Mouse (Mus musculus) limb, embryonic 12.5 days (tissue): Measurements from ENCODE around the gene Cpeb4. TPM values are rescaled to one million over a fixed set of nuclear protein-coding genes. Genes with fewer than 3 reads are reported as not detected.

ENCODE experiments used
- ATAC-seq: fragments of 200-750 bp; cut with Nextera tagmentation; 2 replicates; pipeline ENCODE4 v1.8.0; 2017; ENCODE audit warnings: low read depth, moderate TSS enrichment; ENCODE audit not compliant: insufficient number of reproducible peaks, insufficient read depth, low FRiP score, low TSS enrichment
- H3K27ac ChIP-seq: fragments of 300-500 bp; sonication (generic); 2 replicates; pipeline ENCODE4 v1.5.1; 2016; ENCODE audit warnings: mild to moderate bottlenecking, moderate library complexity
- H3K27me3 ChIP-seq: fragments of 300-500 bp; sonication (generic); 2 replicates; pipeline ENCODE4 v1.6.1; 2016; ENCODE audit warnings: mild to moderate bottlenecking, moderate library complexity
- H3K36me3 ChIP-seq: fragments of 300-500 bp; sonication (generic); 2 replicates; pipeline ENCODE4 v1.6.1; 2016; ENCODE audit warnings: mild to moderate bottlenecking, moderate library complexity
- H3K4me1 ChIP-seq: fragments of 300-500 bp; sonication (generic); replicated peaks from 2 replicates; pipeline ENCODE4 v1.6.1; 2016
- H3K4me2 ChIP-seq: fragments of 300-500 bp; sonication (generic); 2 replicates; pipeline ENCODE4 v1.6.1; 2016; ENCODE audit warnings: mild to moderate bottlenecking, moderate library complexity
- H3K4me3 ChIP-seq: fragments of 300-500 bp; sonication (generic); replicated peaks from 2 replicates; pipeline ENCODE4 v1.5.1; 2016; ENCODE audit warnings: mild to moderate bottlenecking
- H3K9ac ChIP-seq: fragments of 300-500 bp; sonication (generic); replicated peaks from 2 replicates; pipeline ENCODE4 v1.6.1; 2016; ENCODE audit warnings: mild to moderate bottlenecking, moderate library complexity
- H3K9me3 ChIP-seq: fragments of 300-500 bp; sonication (generic); 2 replicates; pipeline ENCODE4 v1.6.1; 2016; ENCODE audit warnings: mild to moderate bottlenecking, moderate library complexity
- WGBS: fragments of 180-500 bp; shearing (Covaris S2); methylation state at CpG from one replicate; pipeline ENCODE4 v1.1.7; 2016; 5-methylcytosine and 5-hydroxymethylcytosine counted together
- polyA plus RNA-seq: library from polyadenylated mRNA; unstranded; fragments of >200 nt; fragmentation: Nextera tagmentation; extraction: Ambion mirVana; gene quantifications from 2 replicates; pipeline ENCODE4 v1.2.1, GENCODE M21; 2016

Gene Cpeb4
- polyA plus RNA-seq, 1 experiment from 2014 or later: 2.5 TPM

DNA sequence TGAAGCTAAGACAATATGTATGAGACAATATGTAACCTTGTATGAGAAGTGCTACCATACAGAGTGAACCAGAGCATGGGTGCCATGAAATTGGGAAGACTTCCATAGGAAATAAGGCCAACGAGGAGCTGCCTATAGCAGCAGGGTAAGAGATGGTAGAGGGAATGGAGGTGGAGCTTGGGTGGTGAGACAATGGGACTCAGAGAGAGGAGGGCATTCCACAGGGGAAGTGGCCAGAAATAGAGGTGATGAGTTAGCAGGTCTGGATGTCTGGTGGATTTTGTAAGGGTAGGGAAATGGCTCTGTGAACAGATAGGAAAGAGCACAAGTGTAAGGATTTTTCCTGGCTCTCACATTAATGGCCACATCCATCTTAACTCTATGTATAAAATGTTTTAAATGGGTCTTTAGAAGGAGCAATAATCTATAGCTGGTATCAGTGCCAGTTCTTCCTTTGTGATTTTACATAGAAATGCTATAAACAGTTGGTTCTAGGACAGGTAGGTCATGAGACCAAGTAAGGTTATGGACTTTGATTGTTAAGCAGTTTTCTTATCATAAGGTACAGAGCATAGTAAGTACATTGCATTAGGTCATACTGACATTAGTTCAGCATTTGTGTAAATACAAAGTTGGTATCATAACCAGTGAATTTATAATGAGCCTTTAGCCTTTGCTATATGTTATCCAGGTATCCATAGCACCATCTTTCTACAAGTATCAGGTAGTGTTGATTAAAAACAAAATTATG lies 30.4 kb downstream of the Cpeb4 start:
- Histone ChIP-seq H3K4me3 (no peak overlapping the region), H3K9ac (no peak overlapping the region), H3K4me1 (no peaks in the 10 kb centered on the region; the same call in 1 of the 2 replicates), H3K27ac (no peak overlapping the region), H3K27me3 (no peaks in the 10 kb centered on the region), H3K9me3 (no peaks in the 10 kb centered on the region), H3K4me2 (no peak overlapping the region), H3K36me3 (no peaks in the 10 kb centered on the region)
- ATAC-seq: no peak
- 74% methylated on average over 1 of the region's 1 CpGs for whole genome bisulfite sequencing

GRCm38 (mm10) chr11:31906499-31906898 lies 34.5 kb downstream of the Cpeb4 start:
- ATAC-seq: no peak
- Histone ChIP-seq H3K9ac (no peak overlapping the region), H3K4me2 (no peak overlapping the region), H3K4me1 (no peaks in the 10 kb centered on the region), H3K36me3 (no peaks in the 10 kb centered on the region), H3K9me3 (no peaks in the 10 kb centered on the region), H3K4me3 (no peak overlapping the region), H3K27me3 (no peaks in the 10 kb centered on the region), H3K27ac (no peak overlapping the region)

GRCm38 (mm10) chr11:31907650-31908049 lies 35.6 kb downstream of the Cpeb4 start:
- Histone ChIP-seq H3K36me3 (no peaks in the 10 kb centered on the region), H3K27me3 (no peaks in the 10 kb centered on the region), H3K9me3 (no peaks in the 10 kb centered on the region), H3K4me1 (no peaks in the 10 kb centered on the region), H3K4me2 (no peak overlapping the region), H3K27ac (no peak overlapping the region), H3K4me3 (no peak overlapping the region), H3K9ac (no peak overlapping the region)
- no peak for ATAC-seq
- WGBS: 64% methylated on average over 1 of the region's 1 CpGs

- Histone ChIP-seq H3K27me3 (no peaks in the 10 kb centered on the region), H3K4me2 (no peak overlapping the region), H3K27ac (no peak overlapping the region), H3K36me3 (no peaks in the 10 kb centered on the region), H3K4me3 (no peak overlapping the region), H3K4me1 (no peaks in the 10 kb centered on the region), H3K9ac (no peak overlapping the region), H3K9me3 (no peaks in the 10 kb centered on the region)
- ATAC-seq: no peak
Observed at GRCm38 (mm10) chr11:31912958-31913357, 40.9 kb downstream of the Cpeb4 start.

DNA sequence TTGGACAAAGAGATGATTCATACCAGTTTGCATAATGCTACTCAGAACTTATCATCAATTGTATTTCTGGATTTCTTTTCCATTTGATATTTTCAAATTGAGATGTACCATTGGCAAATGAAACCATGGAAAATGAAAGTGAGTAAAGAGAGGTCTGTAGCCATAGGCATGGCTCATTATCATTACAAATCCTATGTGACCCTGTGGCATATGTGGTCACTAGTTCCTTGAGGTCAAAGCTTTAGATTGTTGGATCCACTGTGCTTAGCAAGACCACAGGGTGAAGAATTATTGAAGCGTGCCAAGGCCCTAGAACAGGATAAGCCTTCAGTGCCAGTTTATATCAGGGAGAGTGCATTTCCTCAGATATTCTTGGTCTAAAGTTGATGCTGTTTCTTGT lies 45.8 kb downstream of the Cpeb4 start:
- Histone ChIP-seq H3K4me3 (no peak overlapping the region), H3K9ac (no peak overlapping the region), H3K4me1 (no peaks in the 10 kb centered on the region), H3K9me3 (no peaks in the 10 kb centered on the region), H3K27me3 (no peaks in the 10 kb centered on the region), H3K36me3 (no peaks in the 10 kb centered on the region), H3K27ac (no peak overlapping the region), H3K4me2 (no peak overlapping the region)
- no peak for ATAC-seq
- 96% methylated on average over 1 of the region's 1 CpGs for WGBS

GRCm38 (mm10) chr11:31930051-31930450 lies 58.0 kb downstream of the Cpeb4 start:
- no peak overlapping the region for H3K9ac ChIP-seq
- H3K4me2 ChIP-seq: no peak overlapping the region
- WGBS: 95% methylated on average over 10 of the region's 10 CpGs
- no peak overlapping the region for H3K4me3 ChIP-seq
- ATAC-seq: no peak
- H3K27ac ChIP-seq: no peak overlapping the region
- no peaks in the 10 kb centered on the region for H3K9me3 ChIP-seq
- H3K4me1 ChIP-seq: no peaks in the 10 kb centered on the region
- H3K27me3 ChIP-seq: no peaks in the 10 kb centered on the region
- H3K36me3 ChIP-seq: peaks cover 42% of the 10 kb centered on the region

- ATAC-seq: no peak
- H3K9ac ChIP-seq: no peak overlapping the region
- no peaks in the 10 kb centered on the region for H3K9me3 ChIP-seq
- H3K27ac ChIP-seq: no peak overlapping the region
- no peaks in the 10 kb centered on the region for H3K27me3 ChIP-seq
- H3K36me3 ChIP-seq: peaks cover 9% of the 10 kb centered on the region
- H3K4me2 ChIP-seq: no peak overlapping the region
- H3K4me1 ChIP-seq: no peaks in the 10 kb centered on the region
- WGBS: 55% methylated on average over 4 of the region's 4 CpGs
- H3K4me3 ChIP-seq: no peak overlapping the region
Observed at GRCm38 (mm10) chr11:31935652-31936051, 63.6 kb downstream of the Cpeb4 start.

DNA sequence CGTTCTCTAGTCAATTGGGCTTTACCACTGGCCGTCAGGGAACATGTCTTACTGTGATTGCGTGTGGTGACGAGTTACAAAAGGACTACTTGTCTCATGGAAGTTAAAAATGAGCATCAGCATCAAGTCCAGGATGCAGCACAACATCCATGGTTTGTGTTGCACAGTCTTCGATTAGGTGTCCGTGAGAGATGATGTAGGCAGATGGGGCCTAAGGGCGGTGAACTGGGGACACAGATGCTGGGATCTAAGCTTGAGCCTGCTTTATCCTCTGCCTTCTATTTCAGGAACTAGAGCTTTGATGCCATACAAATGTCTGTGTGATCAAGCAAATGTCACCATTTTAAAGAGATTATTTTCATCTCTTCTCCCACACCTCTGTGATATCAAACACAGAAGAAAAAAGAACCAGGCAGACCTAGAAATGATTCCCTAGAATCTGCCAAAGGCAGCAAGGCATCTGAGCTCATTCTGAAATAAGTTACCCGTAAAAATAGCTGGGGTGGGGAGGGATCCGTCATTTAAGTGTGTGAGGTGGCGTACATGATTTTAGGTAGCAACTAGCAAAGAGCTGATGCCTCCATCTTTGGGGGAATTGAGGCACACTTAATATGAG lies 65.0 kb downstream of the Cpeb4 start:
- 91% methylated on average over 10 of the region's 10 CpGs for WGBS
- H3K27ac ChIP-seq: no peak overlapping the region
- H3K4me1 ChIP-seq: no peaks in the 10 kb centered on the region
- no peaks in the 10 kb centered on the region for H3K27me3 ChIP-seq
- no peak overlapping the region for H3K9ac ChIP-seq
- H3K4me3 ChIP-seq: no peak overlapping the region
- H3K4me2 ChIP-seq: no peak overlapping the region
- no peak for ATAC-seq
- no peaks in the 10 kb centered on the region for H3K9me3 ChIP-seq
- no peaks in the 10 kb centered on the region for H3K36me3 ChIP-seq

DNA sequence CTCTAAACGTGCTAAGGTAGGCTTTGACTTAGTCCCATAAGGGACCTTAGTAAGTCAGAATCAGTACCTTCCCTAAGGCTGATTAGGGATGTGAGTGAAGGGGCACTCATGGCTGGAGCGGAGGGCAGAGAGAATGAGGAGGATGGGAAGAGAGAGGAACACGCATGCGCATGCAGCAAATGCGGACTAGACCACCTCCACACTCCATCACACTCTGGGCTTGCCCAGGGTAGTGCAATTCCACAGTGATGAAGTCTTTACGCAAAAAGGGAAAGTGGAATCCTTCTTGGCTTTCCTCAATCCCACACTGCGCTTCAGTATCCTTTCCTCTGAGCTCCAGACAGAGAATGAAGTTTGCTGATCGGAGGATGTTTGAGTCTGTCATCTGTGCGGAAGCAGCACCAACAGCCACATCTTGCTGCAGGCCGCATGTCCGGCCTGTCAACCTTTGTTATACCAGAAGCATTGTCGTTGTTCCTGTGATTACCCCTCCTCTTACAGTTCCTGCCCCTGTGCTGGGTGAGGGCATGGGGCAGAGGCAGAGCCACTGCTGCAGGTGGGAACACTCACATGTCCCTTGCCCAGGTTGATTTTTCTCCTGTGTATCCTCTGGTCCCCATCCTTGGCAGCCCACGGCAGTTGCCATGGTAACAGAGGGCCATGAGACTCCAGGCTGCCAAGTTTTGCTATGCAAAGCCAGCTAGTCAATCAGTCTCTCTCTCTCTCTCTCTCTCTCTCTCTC lies 69.1 kb downstream of the Cpeb4 start:
- no peak for ATAC-seq
- H3K4me1 ChIP-seq: no peaks in the 10 kb centered on the region
- no peak overlapping the region for H3K9ac ChIP-seq
- no peak overlapping the region for H3K27ac ChIP-seq
- no peak overlapping the region for H3K4me3 ChIP-seq
- H3K27me3 ChIP-seq: no peaks in the 10 kb centered on the region
- no peaks in the 10 kb centered on the region for H3K36me3 ChIP-seq
- no peak overlapping the region for H3K4me2 ChIP-seq
- no peaks in the 10 kb centered on the region for H3K9me3 ChIP-seq
- WGBS: 81% methylated on average over 13 of the region's 13 CpGs

GRCm38 (mm10) chr11:31941640-31942638 lies 69.9 kb downstream of the Cpeb4 start:
- Histone ChIP-seq H3K4me2 (no peak overlapping the region), H3K4me1 (no peaks in the 10 kb centered on the region), H3K27ac (no peak overlapping the region), H3K9me3 (no peaks in the 10 kb centered on the region), H3K36me3 (no peaks in the 10 kb centered on the region), H3K4me3 (no peak overlapping the region), H3K27me3 (no peaks in the 10 kb centered on the region), H3K9ac (no peak overlapping the region)
- 74% methylated on average over 4 of the region's 4 CpGs for WGBS
- ATAC-seq: no peak

DNA sequence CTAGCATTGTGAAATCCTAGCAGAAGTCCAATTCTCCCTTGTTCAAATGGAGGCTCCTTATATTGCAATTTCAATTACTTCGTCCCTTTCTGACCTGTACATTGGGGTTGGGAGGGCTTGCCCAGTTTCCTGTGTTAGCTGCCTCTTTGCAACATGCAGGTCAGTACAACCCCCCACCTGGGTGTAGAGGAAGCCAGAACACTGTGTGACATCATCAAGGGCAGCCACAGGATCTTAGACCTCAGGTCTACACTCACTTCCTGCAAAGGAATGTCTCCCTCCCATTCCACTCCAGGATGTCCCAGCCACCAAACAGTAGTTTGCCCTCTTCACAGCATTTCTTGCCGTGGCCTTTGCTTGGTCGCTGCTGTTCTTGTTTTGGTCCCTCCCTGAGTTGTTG lies 73.5 kb downstream of the Cpeb4 start:
- Histone ChIP-seq H3K4me2 (no peak overlapping the region), H3K4me3 (no peak overlapping the region), H3K27ac (no peak overlapping the region), H3K4me1 (0 out of 2 replicates have a peak, but pooled peaks cover 3% of the 10 kb centered on the region), H3K36me3 (no peaks in the 10 kb centered on the region), H3K9me3 (no peaks in the 10 kb centered on the region), H3K9ac (no peak overlapping the region), H3K27me3 (peaks cover 5% of the 10 kb centered on the region; the same call in 1 of the 2 replicates)
- 83% methylated on average over 3 of the region's 3 CpGs for WGBS
- ATAC-seq: no peak
